Mouse (Mus musculus): ENCODE results near the gene Rsl1d1.

GRCm38 (mm10) chr16:11247791-11248190 lies 44.7 kb upstream of the Rsl1d1 start:
- no peak for TF ChIP-seq CTCF (IDR thresholded peaks at IDR 0.05; ENCODE audit: extremely low read depth, insufficient read depth, insufficient read length, insufficient replicate concordance)
- no peak for TF ChIP-seq POLR2A (IDR thresholded peaks at IDR 0.05; ENCODE audit: low read depth, low read length)
